Mouse (Mus musculus): ENCODE measurements at regions not wholly inside any gene's neighbourhood (a gene's known extent, or its start where the extent isn't known, plus 50 kb on each side); places are given as distances from the start of the nearest gene placed in this dataset.

GRCm38 (mm10) chr3:39961836-39962640 is 569.0 kb upstream of the Intu start:
- DNase-seq, result no peak

- no peak for DNase-seq
Observed at GRCm38 (mm10) chr3:39965431-39965830, 565.7 kb upstream of the Intu start.

- no peak for DNase-seq
Observed at GRCm38 (mm10) chr3:39966390-39966789, 564.7 kb upstream of the Intu start.

- DNase-seq, result no peak
Observed at GRCm38 (mm10) chr3:39976937-39977336, 554.1 kb upstream of the Intu start.

- no peak for DNase-seq
Observed at GRCm38 (mm10) chr3:39978916-39979679, 552.0 kb upstream of the Intu start.

GRCm38 (mm10) chr3:39982656-39983055 is 548.4 kb upstream of the Intu start:
- DNase-seq, result no peak

- DNase-seq, result no peak
Observed at GRCm38 (mm10) chr3:39987710-39988109, 543.4 kb upstream of the Intu start.

- DNase-seq, result peak; percentile 15
Observed at GRCm38 (mm10) chr3:39998628-39999027, 532.5 kb upstream of the Intu start.

- DNase-seq, result no peak
Observed at GRCm38 (mm10) chr3:39999846-40000245, 531.2 kb upstream of the Intu start.

- DNase-seq, result no peak
Observed at GRCm38 (mm10) chr3:40002838-40003237, 528.2 kb upstream of the Intu start.

GRCm38 (mm10) chr3:40010051-40010450 is 521.0 kb upstream of the Intu start:
- no peak for DNase-seq

GRCm38 (mm10) chr3:40021682-40022081 is 509.4 kb upstream of the Intu start:
- no peak for DNase-seq

GRCm38 (mm10) chr3:40027713-40028112 is 503.4 kb upstream of the Intu start:
- no peak for DNase-seq

- DNase-seq, result no peak
Observed at GRCm38 (mm10) chr3:40036177-40036576, 494.9 kb upstream of the Intu start.

GRCm38 (mm10) chr3:40049721-40050120 is 481.4 kb upstream of the Intu start:
- DNase-seq, result no peak

GRCm38 (mm10) chr3:40058281-40058680 is 472.8 kb upstream of the Intu start:
- DNase-seq, result no peak

GRCm38 (mm10) chr3:40058719-40059420 is 472.2 kb upstream of the Intu start:
- DNase-seq, result no peak

- no peak for DNase-seq
Observed at GRCm38 (mm10) chr3:40070137-40070667, 460.9 kb upstream of the Intu start.

GRCm38 (mm10) chr3:40076824-40077223 is 454.3 kb upstream of the Intu start:
- no peak for DNase-seq

- no peak for DNase-seq
Observed at GRCm38 (mm10) chr3:40085116-40085515, 446.0 kb upstream of the Intu start.

- DNase-seq, result no peak
Observed at GRCm38 (mm10) chr3:40091773-40092343, 439.2 kb upstream of the Intu start.

GRCm38 (mm10) chr3:40092765-40093368 is 438.2 kb upstream of the Intu start:
- DNase-seq, result no peak

GRCm38 (mm10) chr3:40094040-40094439 is 437.0 kb upstream of the Intu start:
- no peak for DNase-seq

All from cerebellum, adult 9-10 months (tissue).